Mouse (Mus musculus): ENCODE results near the gene Ppp1r3c.

GRCm38 (mm10) chr19:36700937-36701336 lies 35.5 kb downstream of the Ppp1r3c start:
- TF ChIP-seq CTCF (IDR thresholded peaks at IDR 0.05; ENCODE audit: low read depth, low read length), result no peak
- no peak for TF ChIP-seq POLR2A (IDR thresholded peaks at IDR 0.05; ENCODE audit: insufficient read depth, low read length)
